Mouse (Mus musculus) embryonic facial prominence, embryonic 11.5 days (tissue): ENCODE results near the gene Tas1r2. TPM values are rescaled to one million over a fixed set of nuclear protein-coding genes. Genes with fewer than 3 reads are reported as not detected.

ENCODE experiments used
- ATAC-seq: fragments of 200-750 bp; cut with Nextera tagmentation; replicated peaks from 2 replicates; pipeline ENCODE4 v1.8.0; 2017; ENCODE audit warnings: low read depth; ENCODE audit not compliant: insufficient number of reproducible peaks, low FRiP score, low TSS enrichment
- DNase-seq: peaks from one replicate; pipeline ENCODE4 v3.0.0-alpha.2; 2015; ENCODE audit warnings: low spot score
- H3K27ac ChIP-seq: fragments of 300-500 bp; sonication (generic); replicated peaks from 2 replicates; pipeline ENCODE4 v1.5.1; 2014; ENCODE audit warnings: mild to moderate bottlenecking, low read depth, low read length, control low read depth
- H3K27me3 ChIP-seq: fragments of 300-500 bp; sonication (generic); 2 replicates; pipeline ENCODE4 v1.6.1; 2014; ENCODE audit warnings: mild to moderate bottlenecking, low read length, moderate library complexity, mixed read lengths; ENCODE audit not compliant: control insufficient read depth, insufficient read depth
- H3K36me3 ChIP-seq: fragments of 300-500 bp; sonication (generic); replicated peaks from 2 replicates; pipeline ENCODE4 v1.6.1; 2014; ENCODE audit warnings: low read depth, mild to moderate bottlenecking, low read length, moderate library complexity, mixed read lengths; ENCODE audit not compliant: control insufficient read depth, insufficient read depth
- H3K4me1 ChIP-seq: fragments of 300-500 bp; sonication (generic); 2 replicates; pipeline ENCODE4 v1.6.1; 2014; ENCODE audit warnings: low read length, mixed read lengths; ENCODE audit not compliant: control insufficient read depth, insufficient read depth
- H3K4me2 ChIP-seq: fragments of 300-500 bp; sonication (generic); 2 replicates; pipeline ENCODE4 v1.6.1; 2014; ENCODE audit warnings: low read depth, mild to moderate bottlenecking, control low read depth, low read length, moderate library complexity
- H3K4me3 ChIP-seq: fragments of 300-500 bp; sonication (generic); 2 replicates; pipeline ENCODE4 v1.5.1; 2014; ENCODE audit warnings: low read depth, low read length, control low read depth
- H3K9ac ChIP-seq: fragments of 300-500 bp; sonication (generic); replicated peaks from 2 replicates; pipeline ENCODE4 v1.6.1; 2014; ENCODE audit warnings: mild to moderate bottlenecking, control low read depth, low read length
- H3K9me3 ChIP-seq: fragments of 300-500 bp; sonication (generic); replicated peaks from 2 replicates; pipeline ENCODE4 v1.6.1; 2016; ENCODE audit warnings: mild to moderate bottlenecking, low read length, inconsistent platforms, mixed read lengths; ENCODE audit not compliant: control insufficient read depth
- WGBS: fragments of 180-500 bp; shearing (Covaris S2); extraction: QIAGEN DNeasy Blood & Tissue Kit; methylation state at CpG from one replicate; pipeline ENCODE4 v1.1.7; 2014; 5-methylcytosine and 5-hydroxymethylcytosine counted together
- polyA plus RNA-seq: library from polyadenylated mRNA; unstranded; fragments of >200 nt; fragmentation: Nextera tagmentation; extraction: Ambion mirVana; gene quantifications from 2 replicates; pipeline ENCODE4 v1.2.1, GENCODE M21; 2014

Tas1r2 gene
- polyA plus RNA-seq: not detected in 2 replicates

- ATAC-seq (0 out of 2 replicates have a peak, but pooled peaks have one; percentile 36), DNase-seq (no peak)
- no peaks in the 10 kb centered on the region for H3K9me3 ChIP-seq
- H3K36me3 ChIP-seq: no peaks in the 10 kb centered on the region
- no peak within 1 kb of the TSS for H3K4me2 ChIP-seq
- 84% methylated on average over 8 of the region's 8 CpGs for WGBS
- H3K27me3 ChIP-seq: no peaks in the 10 kb centered on the region
- H3K27ac ChIP-seq: no peak within 1 kb of the TSS
- H3K4me1 ChIP-seq: no peaks in the 10 kb centered on the region
- no peak within 1 kb of the TSS for H3K9ac ChIP-seq
- H3K4me3 ChIP-seq: no peak within 1 kb of the TSS
These were observed at the start of gene Tas1r2 for GRCm38 (mm10) chr4:139653238-139653637. Tas1r2 (plus strand) TSS chr4:139653538.

DNA sequence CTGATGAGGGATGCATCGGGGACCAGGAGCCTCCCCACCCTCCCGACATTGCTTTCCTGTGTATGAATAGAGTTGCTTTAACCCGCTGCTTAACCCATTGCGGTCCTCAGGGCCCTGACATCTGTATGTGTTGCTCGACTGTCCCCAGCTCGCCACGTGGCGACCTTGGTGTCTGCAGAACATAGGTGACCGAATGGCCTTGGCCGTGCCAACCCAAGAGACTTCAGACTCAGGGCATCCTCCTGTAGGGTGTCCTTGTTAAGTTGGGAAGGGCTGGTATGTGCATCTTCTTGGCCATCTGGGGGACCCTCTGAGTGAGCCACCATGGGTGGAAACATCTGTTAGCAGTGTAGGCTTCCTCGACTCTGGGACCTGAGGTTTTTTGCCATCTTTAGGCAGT lies 48.1 kb upstream of the Tas1r2 start:
- Histone ChIP-seq H3K4me2 (no peak overlapping the region), H3K9ac (no peak overlapping the region), H3K9me3 (no peaks in the 10 kb centered on the region), H3K27ac (no peak overlapping the region), H3K4me3 (no peak overlapping the region), H3K27me3 (no peaks in the 10 kb centered on the region), H3K4me1 (no peaks in the 10 kb centered on the region), H3K36me3 (no peaks in the 10 kb centered on the region)
- 88% methylated on average over 11 of the region's 11 CpGs for WGBS
- no peak for ATAC-seq
- DNase-seq: no peak

DNA sequence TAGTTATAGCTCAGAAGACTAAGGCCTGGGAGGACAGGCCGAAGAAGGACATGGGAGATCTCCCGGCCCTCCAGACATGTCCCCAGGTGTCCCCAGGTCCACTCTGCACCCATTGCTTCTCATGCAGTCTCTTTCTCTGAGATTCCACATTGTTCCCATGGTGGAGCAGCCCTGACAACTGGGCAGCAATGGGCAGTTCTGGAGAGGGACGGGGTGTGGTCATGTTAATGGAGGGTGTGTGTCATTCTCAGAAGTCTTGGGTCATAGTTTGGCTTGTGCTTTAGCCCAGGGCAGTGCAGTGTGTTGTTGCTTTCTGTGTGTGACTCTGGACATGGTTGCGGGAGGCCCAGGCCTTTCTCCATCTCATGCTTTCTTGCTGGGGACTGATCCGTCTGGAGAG lies 46.6 kb upstream of the Tas1r2 start:
- H3K27me3 ChIP-seq: no peaks in the 10 kb centered on the region
- no peak for ATAC-seq

DNA sequence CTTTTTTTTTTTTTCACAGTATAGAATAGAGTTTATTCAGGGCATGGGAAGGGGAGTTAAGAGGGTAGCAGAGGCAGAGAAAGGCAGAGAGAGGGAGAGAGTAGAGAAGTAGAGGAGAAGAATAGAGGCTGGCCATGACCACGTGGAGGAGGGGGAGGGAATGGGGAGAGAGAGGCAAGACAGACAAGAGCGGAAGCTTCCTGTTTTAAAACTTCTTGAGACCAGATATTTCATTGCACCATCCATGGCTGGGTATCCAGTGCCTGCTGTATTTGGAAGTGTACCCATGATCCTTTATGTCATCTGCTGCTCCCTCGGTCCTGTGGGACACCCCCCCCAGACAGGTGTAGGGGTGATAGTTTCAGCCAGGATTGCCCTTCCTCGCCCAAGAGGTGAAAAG lies 44.4 kb upstream of the Tas1r2 start:
- Histone ChIP-seq H3K9me3 (no peaks in the 10 kb centered on the region), H3K4me3 (no peak overlapping the region), H3K9ac (no peak overlapping the region), H3K27me3 (no peaks in the 10 kb centered on the region), H3K4me2 (no peak overlapping the region), H3K27ac (no peak overlapping the region), H3K36me3 (peaks cover 3% of the 10 kb centered on the region; the same call in 1 of the 2 replicates), H3K4me1 (no peaks in the 10 kb centered on the region)
- 74% methylated on average over 4 of the region's 4 CpGs for WGBS
- ATAC-seq: no peak
- DNase-seq: no peak

More for the DNA sequence above, 46.6 kb upstream of the Tas1r2 start:
- Histone ChIP-seq H3K36me3 (no peaks in the 10 kb centered on the region), H3K27ac (no peak overlapping the region), H3K9ac (no peak overlapping the region), H3K4me2 (no peak overlapping the region), H3K4me1 (no peaks in the 10 kb centered on the region), H3K4me3 (no peak overlapping the region), H3K9me3 (no peaks in the 10 kb centered on the region)
- WGBS: 93% methylated on average over 5 of the region's 5 CpGs
- DNase-seq: no peak

DNA sequence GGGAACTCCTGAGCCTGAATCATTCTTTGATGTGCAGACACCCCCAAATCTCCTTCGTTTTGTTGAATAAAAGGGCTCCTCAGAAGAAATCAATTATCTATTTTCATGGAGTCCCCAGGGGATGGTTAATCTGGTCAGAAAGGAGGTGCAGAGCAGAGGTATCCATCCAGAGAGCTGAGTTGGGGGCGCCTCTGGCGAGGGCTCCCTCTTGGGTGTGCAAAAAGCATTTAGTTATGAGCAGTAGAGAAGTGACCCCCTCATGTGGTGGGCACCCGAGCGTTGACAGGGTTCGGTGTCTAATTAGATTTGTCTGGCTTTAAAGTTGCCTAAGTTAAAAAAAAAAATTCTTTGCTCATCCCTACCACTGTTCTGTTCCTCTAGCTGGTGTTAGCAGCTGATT lies 42.4 kb upstream of the Tas1r2 start:
- H3K27ac ChIP-seq: no peak overlapping the region
- H3K36me3 ChIP-seq: peaks cover 3% of the 10 kb centered on the region; the same call in 1 of the 2 replicates
- DNase-seq: no peak
- H3K4me1 ChIP-seq: no peaks in the 10 kb centered on the region
- H3K4me2 ChIP-seq: no peak overlapping the region
- no peaks in the 10 kb centered on the region for H3K27me3 ChIP-seq
- H3K4me3 ChIP-seq: no peak overlapping the region
- ATAC-seq: 0 out of 2 replicates have a peak, but pooled peaks have one; percentile 51
- no peak overlapping the region for H3K9ac ChIP-seq
- H3K9me3 ChIP-seq: no peaks in the 10 kb centered on the region
- 52% methylated on average over 6 of the region's 6 CpGs for WGBS

- ATAC-seq (peak; percentile 53; the same call in 1 of the 2 replicates), DNase-seq (peak; percentile 86)
- Histone ChIP-seq H3K9ac (no peak overlapping the region), H3K4me3 (no peak overlapping the region), H3K4me1 (no peaks in the 10 kb centered on the region), H3K4me2 (peak overlapping the region; percentile 14; the same call in 1 of the 2 replicates), H3K36me3 (peaks cover 3% of the 10 kb centered on the region; the same call in 1 of the 2 replicates), H3K27ac (no peak overlapping the region), H3K27me3 (no peaks in the 10 kb centered on the region), H3K9me3 (no peaks in the 10 kb centered on the region)
- 4% methylated on average over 10 of the region's 10 CpGs for WGBS
These were observed 41.8 kb upstream of the Tas1r2 start for GRCm38 (mm10) chr4:139611542-139611953.

DNA sequence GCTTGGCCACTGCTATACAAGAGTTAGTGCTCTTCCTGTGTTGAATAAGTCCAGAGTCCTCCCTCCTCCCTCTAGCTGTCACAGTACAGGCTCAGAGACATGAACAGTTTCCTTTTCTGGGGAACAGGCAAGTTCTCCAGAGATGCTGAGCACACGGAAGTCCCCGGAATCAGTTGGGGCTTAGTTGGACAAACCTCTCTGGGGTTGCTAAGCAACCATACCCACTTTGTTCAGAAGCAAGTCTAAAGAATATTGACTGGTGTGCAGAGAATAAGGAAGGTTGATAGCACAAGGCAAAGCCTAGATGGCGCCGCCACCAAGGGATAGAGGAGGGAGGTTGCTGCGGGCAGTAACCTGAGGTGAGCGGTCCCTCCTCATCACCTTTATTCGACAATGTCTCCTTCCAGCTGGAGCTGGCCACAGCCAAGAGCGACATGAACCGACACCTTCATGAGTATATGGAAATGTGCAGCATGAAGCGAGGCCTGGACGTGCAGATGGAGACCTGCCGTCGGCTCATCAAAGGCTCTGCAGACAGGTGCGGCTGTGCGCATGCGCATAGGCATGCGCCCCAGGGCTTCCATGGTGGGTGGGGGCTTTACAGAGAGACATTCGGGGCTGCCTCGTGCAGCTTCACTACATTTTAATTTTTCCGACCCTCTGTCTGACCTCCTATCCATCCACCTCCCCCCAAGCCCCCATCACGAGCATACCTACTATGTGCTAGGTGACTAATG lies 38.6 kb upstream of the Tas1r2 start:
- Histone ChIP-seq H3K9ac (no peak overlapping the region), H3K4me2 (no peak overlapping the region), H3K36me3 (peaks cover 3% of the 10 kb centered on the region; the same call in 1 of the 2 replicates), H3K9me3 (no peaks in the 10 kb centered on the region), H3K4me3 (no peak overlapping the region), H3K27ac (no peak overlapping the region), H3K27me3 (no peaks in the 10 kb centered on the region), H3K4me1 (no peaks in the 10 kb centered on the region)
- WGBS: 94% methylated on average over 21 of the region's 21 CpGs
- ATAC-seq (no peak), DNase-seq (no peak)

GRCm38 (mm10) chr4:139616276-139617000 lies 36.9 kb upstream of the Tas1r2 start:
- Histone ChIP-seq H3K4me3 (peak overlapping the region; percentile 16), H3K4me2 (peak overlapping the region; percentile 32), H3K9me3 (no peaks in the 10 kb centered on the region), H3K4me1 (no peaks in the 10 kb centered on the region), H3K27me3 (no peaks in the 10 kb centered on the region), H3K9ac (peak overlapping the region; percentile 50), H3K27ac (no peak overlapping the region), H3K36me3 (peaks cover 3% of the 10 kb centered on the region; the same call in 1 of the 2 replicates)
- 13% methylated on average over 24 of the region's 24 CpGs for WGBS
- no peak for ATAC-seq
- peak; percentile 68 for DNase-seq
